Mouse (Mus musculus) thymus, adult 2 months (tissue): ENCODE measurements at regions not wholly inside any gene's neighbourhood (a gene's known extent, or its start where the extent isn't known, plus 50 kb on each side); places are given as distances from the start of the nearest gene placed in this dataset.

Experiments used
- DNase-seq: peaks from one replicate; pipeline ENCODE4 v3.0.0; 2021
- H3K27ac ChIP-seq: fragments of 200-500 bp; 2 replicates; pipeline ENCODE4 v1.5.1; 2012; ENCODE audit warnings: low read length, control low read depth; ENCODE audit not compliant: control insufficient read depth, insufficient read depth
- H3K27me3 ChIP-seq: fragments of 200-500 bp; 2 replicates; pipeline ENCODE4 v1.6.1; 2012; ENCODE audit warnings: mild to moderate bottlenecking, low read length, moderate library complexity, mixed read lengths; ENCODE audit not compliant: control insufficient read depth, insufficient read depth
- H3K36me3 ChIP-seq: fragments of 200-500 bp; 2 replicates; pipeline ENCODE4 v1.6.1; 2012; ENCODE audit warnings: mild to moderate bottlenecking, low read length, moderate library complexity; ENCODE audit not compliant: control insufficient read depth, insufficient read depth
- H3K4me1 ChIP-seq: fragments of 200-500 bp; replicated peaks from 2 replicates; pipeline ENCODE4 v1.6.1; 2012; ENCODE audit warnings: low read length; ENCODE audit not compliant: control insufficient read depth, insufficient read depth
- H3K4me3 ChIP-seq: fragments of 200-500 bp; 2 replicates; pipeline ENCODE4 v1.5.1; 2012; ENCODE audit warnings: mild to moderate bottlenecking, low read length, control low read depth, moderate library complexity; ENCODE audit not compliant: control insufficient read depth, insufficient read depth
- CTCF ChIP-seq: fragments of 200-500 bp; IDR thresholded peaks from 2 replicates; pipeline ENCODE4 v1.5.1; 2012; ENCODE audit warnings: mild to moderate bottlenecking, control low read depth, low read length, moderate library complexity, borderline replicate concordance; ENCODE audit not compliant: control insufficient read depth, poor library complexity, insufficient read depth; ENCODE audit errors: extremely low read depth
- POLR2A ChIP-seq: fragments of 200-500 bp; IDR thresholded peaks from 2 replicates; pipeline ENCODE4 v1.6.1; 2012; ENCODE audit warnings: mild to moderate bottlenecking, low read length, control low read depth, moderate library complexity; ENCODE audit not compliant: control insufficient read depth, poor library complexity, insufficient read depth; ENCODE audit errors: extremely low read depth
- WGBS: fragments of 180-500 bp; shearing (Covaris S2); methylation state at CpG from one replicate; pipeline ENCODE4 v1.1.7; 2018; 5-methylcytosine and 5-hydroxymethylcytosine counted together

- H3K27me3 ChIP-seq = no peaks in the 10 kb centered on the region
- H3K27ac ChIP-seq = no peak overlapping the region
- H3K36me3 ChIP-seq = no peaks in the 10 kb centered on the region
- 93% methylated on average over 7 of the region's 7 CpGs for WGBS
- no peak overlapping the region for H3K4me3 ChIP-seq
- DNase-seq = no peak
- peaks cover 2% of the 10 kb centered on the region; the same call in 1 of the 2 replicates for H3K4me1 ChIP-seq
- TF ChIP-seq POLR2A (no peak), CTCF (no peak)
Observed at GRCm38 (mm10) chr13:99099226-99099625, 85.4 kb upstream of the Zfp366 start.

DNA sequence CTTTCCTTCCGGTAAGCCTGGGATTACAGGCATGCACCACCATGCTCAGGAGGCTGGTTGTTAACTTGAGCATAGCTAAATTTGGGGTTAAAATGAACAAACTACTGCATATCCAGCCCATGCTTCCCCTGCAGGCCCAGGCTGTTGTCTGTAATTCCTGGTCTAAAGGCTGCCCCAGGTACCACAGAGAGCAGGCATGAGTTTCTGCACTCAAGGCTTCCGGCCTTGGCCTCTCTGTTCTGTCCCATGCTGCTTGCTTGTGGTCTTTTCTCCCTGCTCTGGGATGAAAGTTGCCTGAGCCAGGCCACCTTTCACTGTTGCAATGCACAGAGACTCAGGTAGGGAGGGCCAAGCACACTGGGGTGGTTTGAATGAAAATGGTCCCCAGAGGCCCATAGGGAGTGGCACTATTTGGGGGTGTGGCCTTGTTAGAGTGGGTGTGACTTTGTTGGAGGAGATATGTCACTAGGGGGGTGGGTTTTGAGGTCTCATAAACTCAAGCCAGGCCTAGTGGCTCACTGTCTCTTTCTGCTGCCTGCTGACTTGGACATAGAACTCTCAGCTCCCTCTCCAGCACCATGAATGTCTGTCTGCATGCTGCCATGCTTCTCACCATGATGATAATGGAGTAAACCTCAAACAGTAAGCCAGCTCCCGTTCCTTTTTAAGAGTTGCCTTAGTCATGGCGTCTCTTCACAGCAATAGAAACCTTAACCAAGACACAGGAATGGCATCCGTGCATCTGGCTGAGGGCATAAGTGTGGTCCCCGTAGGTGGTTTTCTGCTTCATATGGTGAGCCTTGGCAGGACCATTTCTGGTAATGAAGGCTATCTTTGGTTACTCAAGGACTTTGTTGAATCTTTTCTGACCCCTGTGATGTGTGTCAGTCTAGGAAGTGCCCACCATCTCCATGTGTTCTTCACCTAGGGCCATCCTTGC, 86.7 kb upstream of the Zfp366 start:
- TF ChIP-seq CTCF = no peak
- TF ChIP-seq POLR2A = no peak

GRCm38 (mm10) chr13:99096837-99097236, 87.8 kb upstream of the Zfp366 start:
- no peak overlapping the region for H3K4me3 ChIP-seq
- no peak overlapping the region for H3K27ac ChIP-seq
- H3K27me3 ChIP-seq = no peaks in the 10 kb centered on the region
- TF ChIP-seq CTCF (no peak), POLR2A (no peak)
- H3K36me3 ChIP-seq = no peaks in the 10 kb centered on the region
- WGBS = 94% methylated on average over 6 of the region's 6 CpGs
- no peak for DNase-seq
- H3K4me1 ChIP-seq = peaks cover 3% of the 10 kb centered on the region; the same call in 1 of the 2 replicates

More for the DNA sequence above, 86.7 kb upstream of the Zfp366 start:
- no peak for DNase-seq
- H3K27ac ChIP-seq = no peak overlapping the region
- H3K27me3 ChIP-seq = no peaks in the 10 kb centered on the region
- WGBS = 95% methylated on average over 6 of the region's 6 CpGs
- H3K36me3 ChIP-seq = no peaks in the 10 kb centered on the region
- peaks cover 2% of the 10 kb centered on the region; the same call in 1 of the 2 replicates for H3K4me1 ChIP-seq
- H3K4me3 ChIP-seq = no peak overlapping the region

DNA sequence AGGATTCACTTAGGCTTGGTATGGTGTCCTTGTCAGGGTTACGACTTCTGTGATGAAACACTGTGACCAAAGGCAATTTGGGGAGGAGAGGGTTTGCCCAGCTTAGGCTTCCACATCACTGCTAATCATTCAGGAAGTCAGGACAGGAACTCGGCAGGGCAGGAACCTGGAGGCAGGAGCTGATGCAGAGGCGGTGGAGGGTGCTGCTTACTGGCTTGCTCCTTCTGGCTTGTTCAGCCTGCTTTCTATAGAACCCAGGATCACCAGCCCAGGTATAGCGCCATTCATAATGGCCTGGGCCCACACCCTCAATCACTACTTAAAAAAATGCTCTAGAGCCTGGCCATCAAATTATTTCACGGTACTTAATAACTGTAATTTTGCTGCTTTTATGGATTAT, 89.6 kb upstream of the Zfp366 start:
- no peak for DNase-seq
- TF ChIP-seq CTCF = no peak
- Histone ChIP-seq H3K27ac (no peak overlapping the region), H3K4me3 (no peak overlapping the region), H3K4me1 (peaks cover 5% of the 10 kb centered on the region; the same call in 1 of the 2 replicates), H3K27me3 (no peaks in the 10 kb centered on the region), H3K36me3 (no peaks in the 10 kb centered on the region)
- WGBS = 99% methylated on average over 5 of the region's 5 CpGs

GRCm38 (mm10) chr13:99094221-99094620, 90.4 kb upstream of the Zfp366 start:
- 96% methylated on average over 5 of the region's 5 CpGs for WGBS
- no peak for DNase-seq
- no peak for TF ChIP-seq POLR2A
- TF ChIP-seq CTCF = no peak

DNA sequence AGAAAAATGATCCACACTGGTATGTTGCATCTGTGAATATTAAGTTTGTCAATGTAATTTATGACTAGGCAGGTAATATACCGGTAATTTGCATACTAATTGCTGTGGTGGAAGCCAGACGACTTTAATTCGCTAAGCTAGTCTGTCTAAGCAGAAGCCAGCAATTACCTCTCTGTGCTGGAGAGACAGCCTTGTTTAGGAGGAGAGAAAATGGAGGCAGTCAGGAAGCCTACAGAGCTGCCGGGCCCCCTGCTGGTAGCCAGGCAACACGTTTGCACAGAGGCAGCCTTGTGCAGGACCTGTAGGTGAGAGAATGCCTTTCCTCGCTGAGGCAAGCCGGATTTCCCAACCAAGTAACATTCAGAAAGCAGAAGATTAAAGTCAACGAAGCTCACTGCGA, 91.4 kb upstream of the Zfp366 start:
- TF ChIP-seq POLR2A (no peak), CTCF (peak; percentile 91)
- Histone ChIP-seq H3K4me1 (peaks cover 5% of the 10 kb centered on the region; the same call in 1 of the 2 replicates), H3K27me3 (no peaks in the 10 kb centered on the region), H3K4me3 (no peak overlapping the region), H3K36me3 (no peaks in the 10 kb centered on the region), H3K27ac (no peak overlapping the region)
- 10% methylated on average over 9 of the region's 9 CpGs for WGBS
- peak; percentile 73 for DNase-seq

More at GRCm38 (mm10) chr13:99094221-99094620, 90.4 kb upstream of the Zfp366 start:
- Histone ChIP-seq H3K36me3 (no peaks in the 10 kb centered on the region), H3K4me1 (peaks cover 5% of the 10 kb centered on the region; the same call in 1 of the 2 replicates), H3K27ac (no peak overlapping the region), H3K4me3 (no peak overlapping the region), H3K27me3 (no peaks in the 10 kb centered on the region)
